Mouse (Mus musculus): ENCODE measurements around the gene Ppih.

The Ppih gene

DNA sequence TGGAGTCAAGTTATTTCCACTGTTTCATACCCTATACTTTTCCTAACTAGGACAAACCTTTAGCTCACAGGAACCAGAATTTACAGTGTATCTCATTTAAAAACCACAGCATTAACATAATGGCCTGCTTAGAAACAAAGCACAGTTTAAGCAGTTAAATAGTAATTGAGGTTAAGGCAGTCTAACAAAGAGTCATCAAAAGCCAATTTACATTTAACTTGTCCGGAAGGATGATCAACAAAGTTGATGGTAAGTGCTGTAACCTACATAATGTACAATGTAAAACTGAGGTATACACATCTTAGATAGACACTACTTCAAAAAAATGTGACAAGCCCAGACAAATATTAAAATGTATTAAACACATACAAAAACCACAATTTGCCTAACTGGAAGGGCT, 28.4 kb downstream of the Ppih start:
- WGBS: 63% methylated on average over 1 of the region's 1 CpGs

DNA sequence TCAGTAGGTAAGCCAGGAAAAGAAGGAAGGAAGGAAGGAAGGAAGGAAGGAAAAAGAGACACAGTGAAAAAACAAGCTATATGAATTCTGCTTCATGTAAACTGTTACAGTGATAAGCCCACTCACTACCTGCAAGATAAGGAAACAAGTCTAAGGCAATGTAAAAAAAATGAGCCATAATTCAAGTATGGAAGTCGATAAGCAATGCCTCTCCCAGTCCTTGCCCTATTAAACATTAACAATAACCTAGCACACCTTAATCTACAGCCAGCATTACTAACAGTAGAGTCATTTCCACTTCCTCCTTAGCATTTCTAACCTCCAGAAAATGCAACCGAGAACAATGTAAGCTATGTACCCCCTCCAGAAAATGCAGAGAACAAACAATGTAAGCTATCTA, 35.0 kb downstream of the Ppih start:
- whole genome bisulfite sequencing: 58% methylated on average over 2 of the region's 2 CpGs

DNA sequence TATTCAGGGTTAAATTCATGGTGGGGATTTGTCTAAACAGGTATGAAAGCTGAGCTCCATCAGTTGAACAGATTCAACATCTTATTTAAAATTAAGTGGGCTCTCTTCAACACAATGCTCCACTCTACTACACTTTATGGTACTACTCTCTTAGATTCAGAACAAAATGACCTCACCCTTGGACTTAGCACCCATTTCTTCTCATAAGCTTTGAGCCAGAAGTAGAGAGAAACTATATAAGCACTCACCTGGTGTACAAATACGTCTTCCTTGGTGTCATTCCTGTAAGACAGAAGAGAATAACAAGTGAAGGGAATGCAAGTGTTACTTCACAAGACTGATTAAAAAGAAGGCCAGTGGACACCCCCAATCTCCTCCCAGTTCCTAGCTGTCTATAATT, 35.5 kb downstream of the Ppih start:
- WGBS: 82% methylated on average over 1 of the region's 1 CpGs

DNA sequence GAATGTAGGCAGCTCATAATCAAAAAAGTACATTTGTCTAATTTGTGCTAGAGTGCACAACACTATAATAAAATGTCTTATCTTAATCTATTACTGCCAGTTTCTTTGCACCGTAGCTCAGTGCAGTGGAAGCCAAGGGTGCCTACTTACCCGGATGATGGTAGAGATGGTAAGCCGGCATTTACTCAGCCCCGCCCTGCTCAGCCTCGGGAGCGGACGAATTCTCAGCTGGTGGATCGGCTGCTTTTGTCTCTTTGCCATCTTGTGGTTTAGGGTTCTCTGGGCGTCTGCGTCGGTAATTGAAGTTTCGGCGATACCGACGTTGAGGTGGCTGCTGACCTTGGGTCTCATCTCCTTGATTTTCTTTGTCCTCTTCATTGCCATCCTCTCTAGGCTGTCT, 41.6 kb downstream of the Ppih start:
- 84% methylated on average over 15 of the region's 15 CpGs for WGBS

DNA sequence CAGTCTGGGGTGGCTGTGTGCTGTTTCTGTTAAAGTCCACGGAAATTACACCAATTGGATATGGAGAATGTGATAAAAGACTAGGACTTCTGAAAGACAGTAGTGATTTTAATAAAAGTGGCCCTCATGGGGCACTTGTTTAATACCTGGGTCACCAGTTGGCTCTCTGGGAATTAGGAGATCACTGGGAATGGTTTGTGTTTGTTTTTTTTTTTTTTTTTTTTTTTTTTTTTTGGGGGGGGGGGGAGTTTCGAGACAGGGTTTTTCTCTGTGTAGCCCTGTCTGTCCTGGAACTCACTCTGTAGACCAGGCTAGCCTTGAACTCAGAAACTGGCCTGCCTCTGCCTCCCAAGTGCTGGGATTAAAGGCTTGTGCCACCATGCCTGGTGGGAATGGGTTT, 44.6 kb downstream of the Ppih start:
- WGBS: 66% methylated on average over 2 of the region's 2 CpGs

DNA sequence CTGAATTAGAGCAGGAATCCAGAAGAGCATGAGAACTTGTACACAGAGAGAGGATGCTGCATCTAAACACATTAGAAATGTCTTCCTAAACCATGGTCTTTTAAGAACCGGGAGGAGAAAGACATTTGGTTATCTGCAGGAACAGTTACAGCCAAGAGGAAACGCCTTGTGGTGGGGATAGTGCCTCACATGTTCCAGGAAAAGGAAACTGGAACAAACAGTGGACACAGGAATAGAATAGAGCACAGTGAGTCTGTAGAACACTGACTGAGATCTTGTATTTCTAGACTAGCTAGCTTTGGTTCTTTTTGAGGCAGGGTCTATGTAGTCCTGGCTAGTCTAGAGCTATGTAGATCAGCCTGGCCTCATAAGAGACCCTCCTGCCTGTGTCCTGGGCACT, 45.1 kb downstream of the Ppih start:
- WGBS: 49% methylated on average over 2 of the region's 2 CpGs

DNA sequence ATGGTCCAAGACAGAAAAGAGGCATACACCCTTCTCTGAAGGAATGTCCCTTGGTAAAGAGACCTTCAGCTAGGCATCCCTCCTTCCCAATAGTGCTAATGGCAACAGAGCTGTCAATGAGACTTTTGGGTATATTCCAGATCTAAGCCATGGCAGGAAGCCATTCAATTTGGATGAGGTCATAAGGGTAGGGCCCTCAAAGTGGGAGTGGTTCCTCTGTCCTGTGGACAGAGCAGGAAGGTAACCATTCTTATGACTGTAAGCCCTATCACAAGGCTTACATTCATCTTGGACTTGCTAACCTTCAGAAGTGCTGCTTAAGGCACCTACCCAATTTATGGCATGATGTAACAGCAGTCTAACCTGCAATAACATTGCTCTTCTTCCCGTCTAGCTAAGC, 45.7 kb downstream of the Ppih start:
- WGBS: 75% methylated on average over 1 of the region's 1 CpGs

DNA sequence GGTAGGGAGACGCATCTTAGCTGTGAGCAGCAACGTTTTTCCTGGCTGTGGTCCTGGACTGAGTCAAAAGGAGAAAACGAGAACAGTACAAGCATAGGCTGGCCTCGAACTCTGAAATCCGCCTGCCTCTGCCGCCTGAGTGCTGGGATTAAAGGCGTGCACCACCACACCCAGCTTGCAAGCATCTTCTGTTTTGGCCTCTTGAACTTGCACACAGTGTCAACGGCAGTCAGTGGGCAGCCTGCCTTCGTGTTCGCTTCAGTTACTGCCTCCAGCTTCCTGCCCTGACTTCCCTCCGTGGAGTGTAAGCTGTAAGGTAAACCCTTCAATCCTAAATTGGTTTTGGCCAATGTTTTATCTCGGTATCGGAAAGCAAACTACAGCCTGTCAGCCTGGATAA, 53.7 kb downstream of the Ppih start:
- WGBS: 75% methylated on average over 13 of the region's 13 CpGs

DNA sequence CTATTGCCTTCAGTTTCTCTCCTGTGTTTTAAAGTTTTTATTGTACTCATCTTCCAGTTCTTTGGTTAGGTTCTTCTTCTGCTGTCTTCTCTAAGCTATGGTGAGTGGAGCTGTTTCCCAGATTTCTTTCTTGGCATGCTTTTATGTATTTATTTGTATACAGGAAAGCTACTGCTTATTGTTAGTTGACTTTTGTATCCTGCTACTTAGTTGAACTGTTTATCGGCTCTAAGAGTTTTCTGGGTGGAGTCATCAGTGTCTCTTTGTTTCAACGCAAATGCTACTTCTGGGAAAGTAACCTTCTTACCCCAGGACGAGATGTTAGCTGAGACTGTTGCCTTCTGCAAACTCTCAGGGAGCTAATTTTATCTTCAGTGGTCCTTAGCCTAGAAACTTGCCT, 56.9 kb downstream of the Ppih start:
- 68% methylated on average over 3 of the region's 3 CpGs for WGBS

DNA sequence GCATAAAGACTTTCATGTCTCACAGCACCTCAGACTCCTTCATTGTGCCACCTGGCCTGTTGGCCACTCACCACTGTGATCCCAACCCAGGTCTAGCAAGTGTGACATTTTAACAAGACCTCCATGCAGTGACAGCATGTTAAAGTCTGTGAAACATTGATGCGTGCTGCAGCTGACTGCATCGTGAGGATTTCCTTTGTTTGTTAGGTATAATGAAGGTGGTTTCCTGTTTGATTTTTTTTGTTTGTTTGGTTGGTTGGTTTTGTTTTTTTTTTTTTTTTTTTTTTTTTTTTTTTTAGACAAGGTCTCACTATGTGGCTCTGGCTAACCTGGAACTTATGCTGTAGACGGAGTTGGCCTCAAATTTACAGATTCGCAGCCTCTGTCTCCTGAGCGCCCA, 57.9 kb downstream of the Ppih start:
- WGBS: 89% methylated on average over 5 of the region's 5 CpGs

DNA sequence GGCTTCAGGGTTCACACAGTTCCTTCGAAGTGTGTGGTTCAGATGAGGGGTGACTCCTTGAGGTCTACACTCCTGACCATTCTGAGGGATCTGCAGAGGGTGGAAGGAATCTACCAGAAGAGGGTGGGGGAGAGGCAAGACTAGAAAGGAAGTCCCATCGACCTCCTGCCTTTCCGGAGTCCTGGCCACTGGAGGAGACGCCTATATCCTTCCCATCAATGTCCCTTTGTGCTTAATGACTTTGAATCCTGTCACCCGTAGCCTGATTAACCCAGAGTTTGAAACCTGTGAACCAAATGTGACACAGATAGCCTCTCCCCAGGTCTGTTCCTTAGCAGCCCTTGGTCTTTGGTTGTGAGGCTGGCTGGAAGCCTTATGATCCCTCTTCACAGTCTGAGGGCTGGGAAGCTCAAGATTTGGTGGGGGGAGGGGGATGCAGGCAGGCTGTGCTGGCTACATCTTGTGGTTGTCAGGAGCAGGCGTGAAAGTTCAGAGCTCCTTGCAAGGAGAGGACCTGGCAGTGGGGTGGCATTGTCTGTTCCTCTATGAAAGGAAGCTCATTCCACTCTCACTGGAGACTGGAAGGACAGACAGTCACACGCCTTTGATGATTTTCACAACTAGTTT, 59.1 kb downstream of the Ppih start:
- WGBS: 73% methylated on average over 7 of the region's 7 CpGs

DNA sequence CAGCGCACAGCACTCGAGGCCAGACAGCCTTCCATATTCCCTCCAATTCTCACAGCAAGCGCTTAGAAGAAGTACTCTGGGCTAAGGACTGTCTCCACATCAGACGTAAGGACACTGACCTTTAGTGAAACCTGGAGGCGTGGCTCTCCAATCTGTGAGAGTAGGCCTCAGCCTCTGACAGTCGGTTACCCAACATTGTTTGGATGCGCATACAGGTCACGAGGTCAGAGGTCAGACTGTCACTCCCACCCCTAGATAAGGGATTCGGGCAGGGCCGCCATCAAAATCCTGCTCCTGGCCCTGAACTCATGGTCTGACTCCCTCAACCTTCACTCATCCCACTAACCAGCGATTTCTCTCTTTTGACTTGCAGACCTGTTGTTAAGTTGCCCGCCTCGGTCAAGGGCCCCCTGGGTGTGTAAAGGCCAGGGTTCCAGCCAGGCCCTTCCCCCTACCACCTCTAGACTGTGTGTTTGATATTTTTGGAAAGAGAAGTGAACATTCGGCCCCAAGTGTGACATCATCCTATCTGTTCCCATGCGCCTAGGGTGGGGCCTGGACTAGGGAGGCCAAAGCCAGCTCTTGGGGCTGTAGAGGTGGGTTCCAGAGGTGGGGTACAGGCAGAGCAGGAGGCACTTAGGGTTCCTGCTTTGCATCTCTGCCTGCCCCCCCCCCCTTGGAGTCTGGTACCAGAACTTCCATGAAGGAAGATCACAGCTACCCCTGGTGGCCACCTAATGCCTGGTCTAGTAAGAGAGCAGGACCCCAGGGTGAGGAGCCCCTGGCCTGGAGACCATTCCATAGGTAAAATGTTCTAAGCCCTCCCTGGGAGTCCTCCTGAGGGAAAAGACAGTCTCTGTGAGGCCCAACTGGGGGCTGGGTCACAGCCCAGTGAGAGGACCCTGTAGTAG, 60.7 kb downstream of the Ppih start:
- 91% methylated on average over 15 of the region's 15 CpGs for WGBS

DNA sequence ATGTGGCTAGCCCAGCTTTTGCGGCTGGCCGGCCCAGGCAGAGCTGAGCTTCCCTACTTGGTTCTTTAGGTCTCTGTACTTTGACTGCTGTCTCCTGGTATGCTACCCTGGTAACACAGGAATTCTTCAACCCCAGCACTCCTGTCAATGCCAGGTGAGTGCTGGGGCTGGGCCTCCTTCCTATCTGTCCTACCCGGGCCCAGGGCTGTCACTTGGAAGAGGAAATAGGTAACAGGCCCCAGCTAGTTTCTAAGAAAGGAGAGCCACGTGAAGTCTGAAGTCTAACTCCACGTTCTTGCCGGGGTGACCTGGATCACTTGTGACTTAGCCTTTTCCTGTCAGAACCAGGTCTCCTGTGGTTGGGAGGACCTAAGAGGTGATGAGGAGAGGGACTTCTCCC, 63.3 kb downstream of the Ppih start:
- 87% methylated on average over 6 of the region's 6 CpGs for WGBS

DNA sequence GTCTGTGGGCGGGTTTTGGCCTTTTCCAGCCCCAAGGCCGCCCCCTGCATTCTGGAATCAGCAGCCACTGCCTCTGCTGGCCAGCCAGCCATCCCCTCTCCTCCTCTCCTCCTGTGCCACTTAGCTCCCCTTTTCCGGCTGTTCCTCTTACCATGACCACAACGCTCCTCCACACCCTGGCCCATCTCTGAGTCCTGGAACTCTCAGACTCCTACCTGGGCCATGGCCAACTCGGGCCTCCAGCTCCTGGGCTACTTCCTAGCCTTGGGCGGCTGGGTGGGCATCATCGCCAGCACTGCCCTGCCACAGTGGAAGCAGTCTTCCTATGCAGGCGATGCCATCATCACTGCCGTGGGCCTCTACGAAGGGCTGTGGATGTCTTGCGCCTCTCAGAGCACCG, 65.0 kb downstream of the Ppih start, which contains the start of gene Cldn19:
Cldn19 (plus strand) TSS at position 64 of the 400 bp plus-strand sequence.
- 76% methylated on average over 12 of the region's 12 CpGs for WGBS

DNA sequence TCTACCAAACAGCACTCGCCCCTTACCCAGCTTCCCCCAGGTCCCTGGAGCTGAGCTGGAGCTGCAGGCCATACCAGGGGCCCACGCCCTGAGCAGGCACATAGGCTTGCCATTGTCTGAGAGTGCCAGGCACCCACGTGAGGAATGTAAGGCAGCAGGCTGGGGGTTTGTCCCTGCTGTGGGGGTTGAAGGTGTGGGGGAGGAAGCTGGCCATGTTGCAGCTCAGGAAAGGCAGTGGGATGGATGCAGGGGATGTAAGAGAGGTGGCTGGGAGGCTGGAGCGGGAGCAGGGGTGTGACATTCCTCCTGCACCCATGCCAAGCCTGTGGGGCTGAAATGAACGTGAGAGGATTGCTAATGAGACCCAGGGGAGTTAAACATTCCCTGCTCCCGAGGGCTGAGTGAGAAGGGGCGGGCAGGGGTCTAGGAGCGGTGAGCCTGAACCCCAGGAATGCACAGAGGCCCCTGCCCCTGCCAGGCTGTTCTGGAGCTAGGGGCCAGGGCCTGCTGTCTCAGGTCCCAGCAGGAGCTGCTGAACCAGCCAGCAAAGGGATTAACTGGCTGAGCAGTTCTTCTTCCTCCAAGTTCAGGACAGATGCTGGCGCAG, 66.2 kb downstream of the Ppih start:
- WGBS: 32% methylated on average over 9 of the region's 9 CpGs

DNA sequence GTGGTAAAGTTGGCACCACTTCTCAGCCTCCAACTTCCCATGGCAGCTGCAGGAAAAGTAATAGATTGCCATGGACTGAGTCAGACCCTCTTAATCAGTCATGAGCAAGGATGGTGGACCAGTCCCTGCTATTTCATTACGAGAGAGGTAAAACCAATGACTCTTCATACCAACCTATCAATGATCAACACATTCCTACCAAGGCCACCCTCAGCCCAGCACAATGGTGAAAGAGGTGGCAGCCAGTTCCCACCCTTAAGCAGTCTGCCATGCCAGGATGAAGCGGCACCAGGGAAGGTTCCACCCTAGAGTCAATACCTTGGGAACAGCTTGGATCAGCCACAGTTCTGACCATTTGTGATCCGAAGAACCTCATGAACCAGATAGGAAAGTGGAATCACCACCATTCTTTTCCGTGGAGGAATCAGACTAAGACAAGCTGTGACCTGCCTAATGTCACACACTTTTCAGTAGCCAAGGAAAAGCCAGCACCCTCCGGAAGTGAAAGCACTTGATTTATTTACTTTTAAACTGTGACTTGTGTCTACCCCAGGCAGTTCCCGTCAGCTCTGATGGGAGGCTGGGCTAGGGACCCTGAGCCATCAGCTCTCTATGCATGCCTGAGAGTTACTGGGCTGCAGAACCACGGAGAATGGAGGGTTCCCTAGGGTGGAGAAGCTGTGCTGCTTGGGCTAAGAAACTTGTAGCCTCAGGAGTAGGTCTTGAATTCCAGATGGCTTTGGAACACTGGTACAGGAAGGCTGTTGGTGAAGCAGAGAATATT, 68.1 kb downstream of the Ppih start:
- 82% methylated on average over 7 of the region's 7 CpGs for WGBS
